Mouse (Mus musculus) stomach, embryonic 16.5 days (tissue): ENCODE measurements at regions not wholly inside any gene's neighbourhood (a gene's known extent, or its start where the extent isn't known, plus 50 kb on each side); places are given as distances from the start of the nearest gene placed in this dataset.

ENCODE experiments used
- ATAC-seq: fragments of 200-750 bp; cut with Nextera tagmentation; 2 replicates; pipeline ENCODE4 v1.8.0; 2017; ENCODE audit warnings: moderate number of reproducible peaks, moderate TSS enrichment; ENCODE audit not compliant: insufficient read depth, low FRiP score
- H3K27ac ChIP-seq: fragments of 300-500 bp; sonication (generic); 2 replicates; pipeline ENCODE4 v1.5.1; 2014; ENCODE audit warnings: low read length
- H3K27me3 ChIP-seq: fragments of 300-500 bp; sonication (generic); 2 replicates; pipeline ENCODE4 v1.6.1; 2014; ENCODE audit warnings: low read length, control low read depth, mixed read lengths; ENCODE audit not compliant: control insufficient read depth, insufficient read depth
- H3K36me3 ChIP-seq: fragments of 300-500 bp; sonication (generic); 2 replicates; pipeline ENCODE4 v1.6.1; 2014; ENCODE audit warnings: low read length; ENCODE audit not compliant: control insufficient read depth, insufficient read depth
- H3K4me1 ChIP-seq: fragments of 300-500 bp; sonication (generic); 2 replicates; pipeline ENCODE4 v1.6.1; 2014; ENCODE audit warnings: low read length, control low read depth, mixed read lengths; ENCODE audit not compliant: control insufficient read depth, insufficient read depth
- H3K4me2 ChIP-seq: fragments of 300-500 bp; sonication (generic); 2 replicates; pipeline ENCODE4 v1.6.1; 2014; ENCODE audit warnings: low read depth, low read length, mixed read lengths
- H3K4me3 ChIP-seq: fragments of 300-500 bp; sonication (generic); replicated peaks from 2 replicates; pipeline ENCODE4 v1.5.1; 2014; ENCODE audit warnings: mild to moderate bottlenecking, low read length
- H3K9ac ChIP-seq: fragments of 300-500 bp; sonication (generic); 2 replicates; pipeline ENCODE4 v1.6.1; 2014; ENCODE audit warnings: low read length
- H3K9me3 ChIP-seq: fragments of 300-500 bp; sonication (generic); replicated peaks from 2 replicates; pipeline ENCODE4 v1.6.1; 2016; ENCODE audit warnings: low read length, control low read depth; ENCODE audit not compliant: control insufficient read depth
- WGBS: fragments of 180-500 bp; shearing (Covaris S2); extraction: QIAGEN DNeasy Blood & Tissue Kit; methylation state at CpG from one replicate; pipeline ENCODE4 v1.1.7; 2014; 5-methylcytosine and 5-hydroxymethylcytosine counted together

DNA sequence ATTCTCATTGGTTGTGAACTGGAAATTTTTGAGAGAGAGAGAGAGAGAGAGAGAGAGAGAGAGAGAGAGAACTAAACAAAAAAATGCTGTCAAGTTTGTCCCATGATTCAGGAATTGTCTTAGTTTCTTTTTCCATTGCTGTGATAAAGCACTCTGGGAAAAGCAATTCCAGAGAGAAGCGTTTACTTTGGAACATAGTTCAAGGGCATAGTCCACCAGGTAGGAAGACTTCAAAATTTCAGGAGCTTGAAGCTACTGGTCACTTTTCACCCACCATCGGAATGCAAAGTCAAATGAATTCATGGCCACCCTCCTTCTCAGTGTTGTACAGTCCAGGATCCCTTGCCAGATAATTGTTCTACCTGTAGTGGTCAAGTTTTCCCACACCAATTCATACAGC is 478.8 kb upstream of the Pappa start:
- H3K9ac ChIP-seq: no peak overlapping the region
- H3K4me2 ChIP-seq: no peak overlapping the region
- H3K36me3 ChIP-seq: no peaks in the 10 kb centered on the region
- 81% methylated on average over 2 of the region's 2 CpGs for WGBS
- H3K9me3 ChIP-seq: no peaks in the 10 kb centered on the region
- no peak overlapping the region for H3K27ac ChIP-seq
- H3K27me3 ChIP-seq: no peaks in the 10 kb centered on the region
- H3K4me3 ChIP-seq: no peak overlapping the region
- H3K4me1 ChIP-seq: no peaks in the 10 kb centered on the region
- no peak for ATAC-seq

GRCm38 (mm10) chr4:64654157-64654556 is 469.8 kb upstream of the Pappa start:
- Histone ChIP-seq H3K9me3 (no peaks in the 10 kb centered on the region), H3K4me1 (no peaks in the 10 kb centered on the region), H3K4me3 (no peak overlapping the region), H3K9ac (no peak overlapping the region), H3K27ac (no peak overlapping the region), H3K27me3 (no peaks in the 10 kb centered on the region), H3K36me3 (no peaks in the 10 kb centered on the region), H3K4me2 (no peak overlapping the region)
- WGBS: 78% methylated on average over 3 of the region's 3 CpGs
- no peak for ATAC-seq

- H3K36me3 ChIP-seq: no peaks in the 10 kb centered on the region
- H3K9me3 ChIP-seq: no peaks in the 10 kb centered on the region
- H3K4me3 ChIP-seq: no peak overlapping the region
- H3K27ac ChIP-seq: no peak overlapping the region
- no peak overlapping the region for H3K4me2 ChIP-seq
- H3K4me1 ChIP-seq: no peaks in the 10 kb centered on the region
- H3K27me3 ChIP-seq: no peaks in the 10 kb centered on the region
- H3K9ac ChIP-seq: no peak overlapping the region
- ATAC-seq: no peak
Observed at GRCm38 (mm10) chr4:64655534-64655933, 468.4 kb upstream of the Pappa start.

DNA sequence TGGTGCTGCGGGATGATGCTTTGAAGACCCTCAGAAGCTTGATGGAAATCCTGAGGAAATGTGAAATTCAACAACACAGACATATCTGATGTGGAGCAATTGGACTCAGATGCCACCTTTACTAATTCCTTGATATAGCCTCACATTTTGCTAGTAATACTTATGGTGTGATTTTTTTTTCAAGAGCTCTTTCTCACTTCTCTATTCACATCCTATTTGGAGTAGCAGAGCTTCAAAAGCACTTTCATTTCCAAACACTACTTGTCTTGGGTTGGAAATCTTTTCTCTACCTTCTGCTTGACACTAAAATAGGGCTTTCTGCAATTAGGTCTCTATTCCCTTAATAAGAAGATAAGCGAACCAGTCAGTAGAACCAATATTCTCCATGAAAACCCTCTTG is 460.3 kb upstream of the Pappa start:
- Histone ChIP-seq H3K9ac (no peak overlapping the region), H3K4me3 (no peak overlapping the region), H3K9me3 (no peaks in the 10 kb centered on the region), H3K36me3 (no peaks in the 10 kb centered on the region), H3K27ac (no peak overlapping the region), H3K4me2 (no peak overlapping the region), H3K27me3 (no peaks in the 10 kb centered on the region), H3K4me1 (no peaks in the 10 kb centered on the region)
- ATAC-seq: no peak
- 87% methylated on average over 2 of the region's 2 CpGs for WGBS

GRCm38 (mm10) chr4:64667998-64668397 is 456.0 kb upstream of the Pappa start:
- WGBS: 68% methylated on average over 3 of the region's 3 CpGs
- Histone ChIP-seq H3K4me1 (no peaks in the 10 kb centered on the region), H3K36me3 (no peaks in the 10 kb centered on the region), H3K9ac (no peak overlapping the region), H3K4me3 (no peak overlapping the region), H3K27me3 (no peaks in the 10 kb centered on the region), H3K9me3 (no peaks in the 10 kb centered on the region), H3K4me2 (no peak overlapping the region), H3K27ac (no peak overlapping the region)
- no peak for ATAC-seq

GRCm38 (mm10) chr4:64669722-64670121 is 454.3 kb upstream of the Pappa start:
- H3K27me3 ChIP-seq: no peaks in the 10 kb centered on the region
- no peak for ATAC-seq
- H3K9ac ChIP-seq: no peak overlapping the region
- WGBS: 73% methylated on average over 2 of the region's 2 CpGs
- no peak overlapping the region for H3K4me3 ChIP-seq
- H3K9me3 ChIP-seq: no peaks in the 10 kb centered on the region
- no peak overlapping the region for H3K27ac ChIP-seq
- no peaks in the 10 kb centered on the region for H3K36me3 ChIP-seq
- no peaks in the 10 kb centered on the region for H3K4me1 ChIP-seq
- H3K4me2 ChIP-seq: no peak overlapping the region

DNA sequence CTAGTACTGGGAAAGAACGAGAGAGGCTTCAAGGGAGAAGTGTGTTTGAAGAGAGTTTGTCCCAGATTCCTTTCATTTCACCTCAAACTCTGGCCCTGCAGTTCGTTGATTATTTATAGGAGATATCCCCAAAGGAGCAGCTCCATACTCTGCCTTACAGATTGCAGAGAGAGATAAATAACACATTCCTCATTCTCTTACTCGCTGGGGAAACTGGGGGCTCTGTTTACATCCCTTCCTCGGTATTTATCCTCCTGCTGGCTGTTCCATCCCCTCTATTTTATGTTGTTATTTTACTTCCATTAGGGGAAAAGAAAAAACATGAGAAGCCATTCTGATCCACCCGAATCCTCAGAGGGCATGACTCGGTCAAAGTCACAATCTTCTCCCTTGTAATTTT is 447.5 kb upstream of the Pappa start:
- no peak overlapping the region for H3K4me2 ChIP-seq
- H3K9me3 ChIP-seq: no peaks in the 10 kb centered on the region
- H3K36me3 ChIP-seq: no peaks in the 10 kb centered on the region
- no peak overlapping the region for H3K9ac ChIP-seq
- no peak overlapping the region for H3K4me3 ChIP-seq
- ATAC-seq: no peak
- H3K27me3 ChIP-seq: no peaks in the 10 kb centered on the region
- H3K4me1 ChIP-seq: no peaks in the 10 kb centered on the region
- H3K27ac ChIP-seq: no peak overlapping the region
- WGBS: 23% methylated on average over 6 of the region's 6 CpGs

DNA sequence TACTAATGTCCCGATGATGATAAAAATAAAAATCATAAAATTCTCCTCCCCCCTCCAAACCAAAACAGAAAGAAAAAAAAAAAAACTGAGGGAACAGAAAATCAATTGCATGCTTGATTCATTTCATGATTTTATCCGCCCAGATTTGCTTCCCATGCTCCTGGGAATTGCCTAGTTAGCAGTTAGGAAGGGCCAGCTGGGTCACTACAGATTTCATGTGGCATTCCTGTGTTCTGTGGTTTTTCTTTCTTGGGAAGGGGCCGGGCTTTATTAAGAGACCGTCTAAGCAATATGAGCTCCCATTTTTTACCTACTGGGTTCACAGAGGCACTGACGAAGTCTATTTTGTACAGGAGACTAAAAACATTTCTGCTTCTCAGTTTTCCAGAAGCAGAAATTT is 447.1 kb upstream of the Pappa start:
- Histone ChIP-seq H3K27ac (no peak overlapping the region), H3K36me3 (no peaks in the 10 kb centered on the region), H3K27me3 (no peaks in the 10 kb centered on the region), H3K9ac (no peak overlapping the region), H3K4me1 (no peaks in the 10 kb centered on the region), H3K9me3 (no peaks in the 10 kb centered on the region), H3K4me2 (no peak overlapping the region), H3K4me3 (no peak overlapping the region)
- no peak for ATAC-seq
- 65% methylated on average over 5 of the region's 5 CpGs for WGBS

- no peak for ATAC-seq
- H3K27me3 ChIP-seq: no peaks in the 10 kb centered on the region
- no peaks in the 10 kb centered on the region for H3K9me3 ChIP-seq
- H3K27ac ChIP-seq: no peak overlapping the region
- no peaks in the 10 kb centered on the region for H3K36me3 ChIP-seq
- H3K4me3 ChIP-seq: no peak overlapping the region
- 78% methylated on average over 1 of the region's 1 CpGs for WGBS
- no peak overlapping the region for H3K9ac ChIP-seq
- no peaks in the 10 kb centered on the region for H3K4me1 ChIP-seq
- no peak overlapping the region for H3K4me2 ChIP-seq
Observed at GRCm38 (mm10) chr4:64684654-64685053, 439.3 kb upstream of the Pappa start.

GRCm38 (mm10) chr4:64696134-64696533 is 427.8 kb upstream of the Pappa start:
- Histone ChIP-seq H3K4me1 (no peaks in the 10 kb centered on the region), H3K4me3 (no peak overlapping the region), H3K9ac (no peak overlapping the region), H3K27ac (no peak overlapping the region), H3K27me3 (no peaks in the 10 kb centered on the region), H3K9me3 (no peaks in the 10 kb centered on the region), H3K36me3 (no peaks in the 10 kb centered on the region), H3K4me2 (no peak overlapping the region)
- 51% methylated on average over 1 of the region's 1 CpGs for WGBS
- ATAC-seq: no peak
